Comparison of ENCODE assay signal across 20 mouse cellular contexts in the genomic region with DNA sequence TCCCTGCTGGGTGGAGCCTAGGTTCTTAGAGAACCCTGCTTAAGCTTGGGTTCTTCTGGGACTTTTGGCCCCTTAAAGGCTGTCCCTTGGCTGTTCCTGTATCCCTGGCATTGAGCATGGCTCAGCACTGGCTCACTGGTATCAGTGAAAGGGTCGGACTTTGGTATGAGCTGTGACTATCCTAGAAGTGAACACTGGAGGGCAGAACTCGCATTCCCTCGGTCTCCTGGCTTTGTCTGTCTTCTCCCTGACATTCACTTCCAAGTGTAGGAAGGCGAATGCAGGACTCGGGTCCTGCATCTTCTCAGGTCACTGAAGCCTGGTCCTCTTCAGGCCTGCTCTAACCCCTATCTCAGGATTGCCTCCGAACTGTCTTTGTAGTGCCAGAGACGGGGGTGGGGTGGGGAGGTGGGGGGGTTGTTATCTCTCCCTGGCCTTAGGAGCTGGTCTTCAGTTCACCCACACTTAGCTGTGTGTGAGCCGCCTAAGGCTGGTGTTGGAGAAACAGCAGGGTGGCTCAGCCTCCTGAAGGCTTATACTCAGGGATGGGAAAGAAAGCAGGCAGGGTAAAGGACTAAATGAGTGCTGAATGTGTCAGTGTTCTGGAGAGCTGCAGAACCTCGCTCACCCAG. TPM values are rescaled to one million over a fixed set of nuclear protein-coding genes. Genes with fewer than 3 reads are reported as not detected.
A peak's percentile ranks its signal among the peaks of the same experiment; 100 is the strongest.
DNase-seq lines count a peak whose midpoint lies in the region; ATAC-seq and TF ChIP-seq lines count a peak whose summit lies in the region.
"Had no signal": no experiment of that assay in that cellular context is flagged by ENCODE, and none has a peak within 500 bp of the region (broad histone marks: within the 10 kb centered on the region; RNA-seq: fewer than 3 reads in every experiment).

No protein-coding gene starts in this region.

- H3K36me3 ChIP-seq in hindbrain, postnatal 0 days (ENCODE audit: insufficient read depth, low read length) = peaks cover 44% of the 10 kb centered on the region
- peaks cover 3% of the 10 kb centered on the region; the same call in 1 of the 2 replicates for H3K36me3 ChIP-seq in hindbrain, embryonic 11.5 days (ENCODE audit: control insufficient read depth, insufficient read depth, low read length)
- peaks cover 3% of the 10 kb centered on the region for H3K36me3 ChIP-seq in testis, adult 2 months (ENCODE audit: control insufficient read depth, insufficient read depth, low read length)
- H3K36me3 ChIP-seq in intestine, postnatal 0 days (ENCODE audit: control insufficient read depth, insufficient read depth) = peaks cover 56% of the 10 kb centered on the region

- TF ChIP-seq POLR2A in testis, adult 2 months (IDR thresholded peaks at IDR 0.05; ENCODE audit: control insufficient read depth, low read depth, low read length) = no peak

- DNase-seq in hindbrain, postnatal 0 days (ENCODE audit: low spot score) = peak; percentile 14
- DNase-seq in hindbrain, embryonic 11.5 days (ENCODE audit: low spot score) = no peak
- DNase-seq in testis, postnatal 14 days (ENCODE audit: low spot score) = no peak
- no peak for DNase-seq in spleen, postnatal 14 days (ENCODE audit: low spot score in 2 of 2)
- DNase-seq in cerebellum, adult 18-20 months = no peak
- DNase-seq: adrenal gland, postnatal 14 days; cerebellum, postnatal 36 days; gastrocnemius, postnatal 36 days; lung, postnatal 14 days; midbrain, embryonic 14.5 days; right cerebral cortex, postnatal 25 days; thymus, postnatal 14 days had no signal

- no peaks in the 10 kb centered on the region for H3K27me3 ChIP-seq in hindbrain, postnatal 0 days (ENCODE audit: insufficient read depth, low read length)
- no peaks in the 10 kb centered on the region for H3K27me3 ChIP-seq in hindbrain, embryonic 11.5 days (ENCODE audit: control insufficient read depth, insufficient read depth, low read length)
- no peaks in the 10 kb centered on the region for H3K27me3 ChIP-seq in testis, adult 2 months (ENCODE audit: control insufficient read depth, insufficient read depth, low read length)
- no peaks in the 10 kb centered on the region for H3K27me3 ChIP-seq in intestine, postnatal 0 days (replicated peaks; ENCODE audit: control insufficient read depth, insufficient read depth, low read length)
- H3K27me3 ChIP-seq: CH12.LX; forebrain, embryonic 15.5 days; Patski had no signal

- no peak overlapping the region for H3K27ac ChIP-seq in hindbrain, postnatal 0 days
- H3K27ac ChIP-seq in hindbrain, embryonic 11.5 days (ENCODE audit: low read depth, low read length) = no peak overlapping the region
- H3K27ac ChIP-seq in testis, adult 2 months (ENCODE audit: control insufficient read depth, insufficient read depth, low read depth, low read length) = no peak overlapping the region
- no peak overlapping the region for H3K27ac ChIP-seq in intestine, postnatal 0 days (ENCODE audit: low read depth, low read length)
- H3K27ac ChIP-seq: forebrain, embryonic 15.5 days had no signal

- H3K4me3 ChIP-seq in hindbrain, postnatal 0 days (ENCODE audit: low read length) = no peak overlapping the region
- H3K4me3 ChIP-seq in hindbrain, embryonic 11.5 days (ENCODE audit: low read depth, low read length) = no peak overlapping the region
- H3K4me3 ChIP-seq in testis, adult 2 months (ENCODE audit: control insufficient read depth, low read depth, low read length) = peak overlapping the region; percentile 84
- no peak overlapping the region for H3K4me3 ChIP-seq in intestine, postnatal 0 days (ENCODE audit: low read depth, low read length)
- H3K4me3 ChIP-seq: forebrain, embryonic 15.5 days had no signal

- no peak overlapping the region for H3K4me2 ChIP-seq in hindbrain, postnatal 0 days (ENCODE audit: low read depth, low read length)
- no peak overlapping the region for H3K4me2 ChIP-seq in hindbrain, embryonic 11.5 days (replicated peaks; ENCODE audit: low read depth, low read length)
- no peak overlapping the region for H3K4me2 ChIP-seq in intestine, postnatal 0 days (replicated peaks; ENCODE audit: low read depth)
- H3K4me2 ChIP-seq: forebrain, embryonic 15.5 days had no signal

- peak; percentile 34 for TF ChIP-seq CTCF in hindbrain, postnatal 0 days (IDR thresholded peaks at IDR 0.05; ENCODE audit: low read depth)
- TF ChIP-seq CTCF in testis, adult 2 months (IDR thresholded peaks at IDR 0.05; ENCODE audit: control insufficient read depth, insufficient read depth, insufficient replicate concordance, low read depth, low read length) = no peak
- peak; percentile 70 for TF ChIP-seq CTCF in intestine, postnatal 0 days (IDR thresholded peaks at IDR 0.05; ENCODE audit: low read depth)

- ATAC-seq in hindbrain, postnatal 0 days = no peak
- ATAC-seq in hindbrain, embryonic 11.5 days (ENCODE audit: low FRiP score) = no peak
- peak; percentile 37; the same call in 1 of the 2 replicates for ATAC-seq in intestine, postnatal 0 days
- ATAC-seq: forebrain, embryonic 15.5 days; Patski had no signal

- 76% methylated on average over 9 of the region's 9 CpGs for WGBS in hindbrain, postnatal 0 days
- WGBS in hindbrain, embryonic 11.5 days = 79% methylated on average over 9 of the region's 9 CpGs
- 66% methylated on average over 9 of the region's 9 CpGs for WGBS in intestine, postnatal 0 days

- no peaks in the 10 kb centered on the region for H3K9me3 ChIP-seq in hindbrain, postnatal 0 days (ENCODE audit: low read length)
- no peaks in the 10 kb centered on the region for H3K9me3 ChIP-seq in hindbrain, embryonic 11.5 days (ENCODE audit: control insufficient read depth, low read length)
- no peaks in the 10 kb centered on the region for H3K9me3 ChIP-seq in intestine, postnatal 0 days (ENCODE audit: control insufficient read depth)
- H3K9me3 ChIP-seq: forebrain, embryonic 15.5 days had no signal

- H3K9ac ChIP-seq in hindbrain, postnatal 0 days (replicated peaks; ENCODE audit: low read length) = no peak overlapping the region
- no peak overlapping the region for H3K9ac ChIP-seq in hindbrain, embryonic 11.5 days (ENCODE audit: low read depth, low read length)
- H3K9ac ChIP-seq in intestine, postnatal 0 days (ENCODE audit: low read depth, low read length) = no peak overlapping the region
- H3K9ac ChIP-seq: forebrain, embryonic 15.5 days had no signal

- H3K4me1 ChIP-seq in hindbrain, postnatal 0 days (ENCODE audit: insufficient read depth, low read length) = no peaks in the 10 kb centered on the region
- H3K4me1 ChIP-seq in hindbrain, embryonic 11.5 days (replicated peaks; ENCODE audit: control insufficient read depth, insufficient read depth, low read length) = no peaks in the 10 kb centered on the region
- H3K4me1 ChIP-seq in testis, adult 2 months (ENCODE audit: control insufficient read depth, insufficient read depth, low read length) = no peaks in the 10 kb centered on the region
- no peaks in the 10 kb centered on the region for H3K4me1 ChIP-seq in intestine, postnatal 0 days (replicated peaks; ENCODE audit: control insufficient read depth, insufficient read depth, low read length)
- H3K4me1 ChIP-seq: forebrain, embryonic 15.5 days had no signal

RNA-seq across cellular contexts. Expression of a gene that starts 5.1 kb away (rescaled TPM):
- total RNA-seq in hindbrain, postnatal 0 days (2014; rRNA removed) = not detected in 2 replicates
- 0.18 and 0.38 TPM in 2 replicates for polyA plus RNA-seq in hindbrain, postnatal 0 days (2015; fragmentation: Nextera tagmentation; extraction: Ambion mirVana)
- polyA plus RNA-seq in hindbrain, embryonic 11.5 days (2014; fragmentation: Nextera tagmentation; extraction: Ambion mirVana) = 0.38 and 0.40 TPM in 2 replicates
- polyA plus RNA-seq in testis, adult 2 months (2012; rRNA removed) = 202 and 206 TPM in 2 replicates
- not detected in 2 replicates for polyA plus RNA-seq in intestine, postnatal 0 days (2015; fragmentation: Nextera tagmentation; extraction: Ambion mirVana)
- total RNA-seq: adrenal gland, postnatal 14 days; gastrocnemius, postnatal 36 days; left cerebral cortex, adult 18-20 months had no signal

RNA-seq across cellular contexts. Expression of a gene that starts 17.3 kb away (rescaled TPM):
- 46.9 and 49.9 TPM in 2 replicates for total RNA-seq in hindbrain, postnatal 0 days (2014; rRNA removed)
- 67.7 and 73.4 TPM in 2 replicates for polyA plus RNA-seq in hindbrain, postnatal 0 days (2015; fragmentation: Nextera tagmentation; extraction: Ambion mirVana)
- 103 and 109 TPM in 2 replicates for polyA plus RNA-seq in hindbrain, embryonic 11.5 days (2014; fragmentation: Nextera tagmentation; extraction: Ambion mirVana)
- polyA plus RNA-seq in testis, adult 2 months (2012; rRNA removed) = 35.2 and 40.5 TPM in 2 replicates
- polyA plus RNA-seq in intestine, postnatal 0 days (2015; fragmentation: Nextera tagmentation; extraction: Ambion mirVana) = 58.8 TPM in 2 replicates

RNA-seq across cellular contexts. Expression of a gene that starts 17.4 kb away (rescaled TPM):
- total RNA-seq in hindbrain, postnatal 0 days (2014; rRNA removed) = 16.2 and 22.8 TPM in 2 replicates
- 23.2 and 23.7 TPM in 2 replicates for polyA plus RNA-seq in hindbrain, postnatal 0 days (2015; fragmentation: Nextera tagmentation; extraction: Ambion mirVana)
- polyA plus RNA-seq in hindbrain, embryonic 11.5 days (2014; fragmentation: Nextera tagmentation; extraction: Ambion mirVana) = 29.5 and 31.6 TPM in 2 replicates
- polyA plus RNA-seq in testis, adult 2 months (2012; rRNA removed) = 2.4 and 3.4 TPM in 2 replicates
- 6.4 and 6.8 TPM in 2 replicates for polyA plus RNA-seq in intestine, postnatal 0 days (2015; fragmentation: Nextera tagmentation; extraction: Ambion mirVana)

RNA-seq across cellular contexts. Expression of a gene that starts 35.6 kb away (rescaled TPM):
- 0.99 TPM in 1 of 2 replicates, not detected in the other for total RNA-seq in hindbrain, postnatal 0 days (2014; rRNA removed)
- 1.5 and 2.8 TPM in 2 replicates for polyA plus RNA-seq in hindbrain, postnatal 0 days (2015; fragmentation: Nextera tagmentation; extraction: Ambion mirVana)
- 0.79 and 2.3 TPM in 2 replicates for polyA plus RNA-seq in hindbrain, embryonic 11.5 days (2014; fragmentation: Nextera tagmentation; extraction: Ambion mirVana)
- polyA plus RNA-seq in testis, adult 2 months (2012; rRNA removed) = 0.32 and 0.69 TPM in 2 replicates
- polyA plus RNA-seq in intestine, postnatal 0 days (2015; fragmentation: Nextera tagmentation; extraction: Ambion mirVana) = 0.26 TPM in 1 of 2 replicates, not detected in the other
- total RNA-seq: adrenal gland, postnatal 14 days had no signal
- polyA plus RNA-seq: heart, embryonic 16.5 days; kidney, embryonic 16.5 days had no signal

RNA-seq across cellular contexts. Expression of a gene that starts 40.5 kb away (rescaled TPM):
- total RNA-seq in hindbrain, postnatal 0 days (2014; rRNA removed) = 3.9 and 5.0 TPM in 2 replicates
- polyA plus RNA-seq in hindbrain, postnatal 0 days (2015; fragmentation: Nextera tagmentation; extraction: Ambion mirVana) = 5.6 TPM in 2 replicates
- polyA plus RNA-seq in hindbrain, embryonic 11.5 days (2014; fragmentation: Nextera tagmentation; extraction: Ambion mirVana) = 1.0 and 2.9 TPM in 2 replicates
- 34.7 and 37.5 TPM in 2 replicates for polyA plus RNA-seq in testis, adult 2 months (2012; rRNA removed)
- polyA plus RNA-seq in intestine, postnatal 0 days (2015; fragmentation: Nextera tagmentation; extraction: Ambion mirVana) = 0.86 and 1.5 TPM in 2 replicates

Comparison
In these comparisons a context has a peak if more than half of its experiments do, and no peak if none do; other contexts are left out.
1. RNA of a gene that starts 5.1 kb away (polyA plus RNA-seq): 202 to 206 TPM in testis, adult 2 months; 0.38 to 0.40 TPM in hindbrain, embryonic 11.5 days, 0.18 to 0.38 TPM in hindbrain, postnatal 0 days and not detected in intestine, postnatal 0 days; every median in the first group is over 100 times any median in the second.